Mouse (Mus musculus): Measurements from ENCODE around the gene Ppp2r1b.
A peak's percentile ranks its signal among the peaks of the same experiment; 100 is the strongest.

Gene Ppp2r1b

DNA sequence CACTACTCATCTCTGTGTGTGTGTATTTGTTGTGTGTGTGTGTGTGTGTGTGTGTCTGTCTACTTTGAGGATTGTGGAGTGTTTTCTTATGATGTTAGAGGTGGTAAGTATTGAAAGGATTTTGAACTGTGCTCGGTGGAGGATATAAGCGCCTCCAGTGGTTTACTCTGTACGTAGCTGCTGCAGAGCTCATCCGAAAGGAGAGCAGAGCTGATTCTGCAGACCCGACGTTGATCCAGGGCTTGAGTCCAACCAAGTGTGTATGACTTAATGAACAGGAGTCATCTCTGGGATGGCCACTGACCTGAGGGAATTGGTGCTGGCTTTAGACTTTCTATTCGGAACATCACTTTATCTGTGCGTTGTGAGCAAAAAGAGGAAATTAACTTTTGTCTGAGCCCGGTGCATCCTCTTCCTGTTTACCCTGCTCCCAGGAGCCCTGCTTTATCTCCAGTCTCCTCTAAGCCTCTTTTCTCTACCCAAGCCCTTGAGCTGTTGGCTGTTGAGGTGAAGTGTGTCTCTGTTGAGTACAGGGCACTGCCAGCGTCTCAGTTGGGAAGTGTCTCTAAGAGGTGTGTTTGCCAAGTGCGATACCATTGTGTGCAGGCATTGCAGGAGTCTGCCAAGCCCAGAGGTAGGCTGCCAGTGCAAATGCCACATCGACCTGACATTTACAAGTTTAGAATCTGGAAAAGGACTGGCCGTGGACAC lies 3.9 kb upstream of the Ppp2r1b start:
- DNase-seq = no peak

DNA sequence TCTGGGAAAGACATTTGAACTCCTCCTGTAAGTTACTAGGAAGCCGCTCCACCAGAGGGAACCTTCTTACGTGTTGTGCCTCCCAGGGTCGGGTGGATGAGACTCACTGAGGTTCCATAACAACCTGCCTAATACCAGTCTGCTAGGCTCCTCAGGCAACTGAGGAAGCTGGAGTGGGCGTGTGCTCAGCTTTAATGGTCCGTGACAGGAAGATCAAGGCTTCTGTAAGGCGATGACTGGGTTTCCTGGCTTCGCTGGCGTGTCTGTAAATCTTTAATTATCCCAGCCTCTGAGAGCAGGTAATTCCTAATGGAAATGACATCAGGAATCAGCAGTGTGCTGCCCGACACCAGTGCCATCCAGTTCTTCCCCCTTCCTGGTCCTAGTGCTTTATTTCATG lies 446 bp downstream of the Ppp2r1b start:
- DNase-seq = no peak

- no peak for DNase-seq
Observed at GRCm38 (mm10) chr9:50847133-50847532, 2.0 kb downstream of the Ppp2r1b start.

DNA sequence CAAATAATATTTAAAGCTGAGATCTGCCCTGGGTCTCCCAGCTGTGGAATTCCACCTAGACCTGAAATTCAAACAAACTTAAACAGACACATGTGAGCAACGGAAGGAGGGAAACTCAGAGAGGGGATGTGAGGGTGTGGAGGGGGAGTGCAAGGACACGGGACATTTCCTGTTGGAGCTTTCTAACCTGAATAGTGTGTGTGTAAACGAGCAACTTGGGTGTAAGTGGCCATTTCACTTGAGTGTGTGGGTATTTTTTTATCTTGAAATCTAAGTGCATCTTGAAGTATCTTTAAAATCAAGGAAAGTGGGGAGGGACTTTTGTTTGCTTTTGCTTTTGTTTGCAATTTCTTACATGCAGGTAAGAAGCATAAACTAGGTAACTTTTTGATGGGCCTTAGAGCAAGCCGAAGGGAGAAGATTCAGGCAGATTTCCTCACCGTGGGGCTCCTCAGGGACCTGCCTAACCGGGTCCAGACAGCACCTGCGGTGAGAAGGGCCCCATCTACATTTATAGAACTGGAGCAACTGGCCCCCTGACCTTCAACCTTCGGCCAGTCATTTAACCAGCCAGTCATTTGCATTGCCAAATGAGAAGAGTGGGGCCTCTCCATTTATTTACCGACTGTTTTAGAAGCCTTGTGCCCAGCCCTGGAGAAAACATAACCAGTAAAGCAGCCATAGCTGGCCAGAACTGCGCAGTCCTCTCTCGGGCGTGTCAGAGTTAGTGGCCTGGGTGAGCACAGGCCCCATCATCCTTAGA lies 2.7 kb downstream of the Ppp2r1b start:
- DNase-seq = no peak

DNA sequence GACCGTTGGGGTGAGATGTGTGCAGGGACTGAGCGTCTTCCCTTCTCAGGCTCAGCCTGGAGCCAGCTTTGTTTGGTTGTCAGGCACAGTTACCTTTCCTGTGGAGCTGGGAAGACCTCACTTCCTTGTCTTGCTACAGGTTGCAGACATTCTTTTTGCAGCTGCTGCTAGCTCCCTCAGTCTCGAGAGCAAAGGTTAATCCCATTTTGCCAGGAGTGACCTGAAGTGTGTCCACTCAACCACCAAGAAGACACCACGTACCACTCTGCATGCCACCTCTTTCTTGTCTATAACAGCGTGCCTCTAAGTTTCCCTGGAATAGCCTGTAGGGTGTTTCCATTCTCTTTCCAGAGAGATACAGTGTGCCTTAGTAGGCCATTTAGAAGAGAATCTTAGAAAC lies 3.7 kb downstream of the Ppp2r1b start:
- no peak for DNase-seq

DNA sequence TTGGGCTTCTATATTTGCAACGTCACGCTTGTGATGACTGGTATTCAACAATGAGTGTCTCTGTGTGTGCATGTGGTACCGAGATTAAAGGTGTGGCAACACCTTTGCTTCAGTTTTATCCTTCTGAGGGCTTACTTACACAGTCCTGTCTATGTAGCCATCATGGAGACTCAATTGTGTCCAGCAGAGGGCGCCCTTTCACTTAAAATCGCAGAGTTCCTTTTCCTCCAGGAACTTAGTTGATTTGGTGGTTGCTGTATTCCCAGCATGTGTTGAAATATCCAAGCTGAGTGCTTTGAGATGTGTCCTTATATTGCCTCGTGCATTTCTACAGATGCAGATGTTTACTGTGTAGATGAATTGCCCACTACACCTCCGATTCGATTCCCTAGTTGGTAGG lies 4.1 kb downstream of the Ppp2r1b start:
- peak; percentile 92 for DNase-seq

- no peak for DNase-seq
Observed at GRCm38 (mm10) chr9:50849755-50850154, 4.7 kb downstream of the Ppp2r1b start.

DNA sequence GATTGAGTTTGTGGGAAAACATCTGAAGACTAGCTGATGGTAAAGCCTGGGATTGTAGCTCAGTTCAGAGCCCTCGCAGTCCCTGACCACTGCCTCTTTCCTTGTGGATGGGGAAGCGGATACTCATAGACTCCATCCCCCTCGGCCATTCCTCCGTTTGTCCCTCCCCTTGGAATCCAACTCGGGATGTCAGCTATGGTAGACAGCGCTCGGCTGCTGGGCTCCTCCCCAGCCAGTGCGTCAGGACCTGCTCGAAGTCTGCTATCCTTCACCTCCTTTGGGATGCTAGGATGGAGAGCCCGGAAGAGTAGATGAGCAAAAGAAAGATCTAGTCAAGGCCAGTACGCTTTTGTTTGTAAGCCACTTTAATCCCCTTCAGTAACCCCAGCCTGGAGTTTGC lies 5.2 kb downstream of the Ppp2r1b start:
- DNase-seq = no peak

DNA sequence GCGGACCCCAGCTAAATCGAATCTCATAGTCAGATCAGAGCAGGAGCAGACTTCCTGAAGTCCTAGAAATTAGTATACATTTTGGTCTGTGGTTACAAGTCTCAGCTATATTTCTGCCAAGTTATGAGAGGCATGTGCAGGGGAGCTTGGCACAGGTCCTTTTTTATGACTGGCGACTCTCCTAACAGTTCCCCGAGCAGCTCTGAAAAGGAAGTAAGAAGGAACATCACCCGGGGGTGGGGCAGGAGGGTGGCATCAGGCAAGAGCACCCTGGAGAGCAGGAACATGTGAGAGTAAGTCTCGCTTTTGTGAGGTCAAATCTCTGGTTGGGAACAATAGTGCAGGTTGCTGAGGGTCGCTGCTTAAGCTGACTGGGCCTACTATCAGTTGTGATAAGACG lies 5.6 kb downstream of the Ppp2r1b start:
- DNase-seq = no peak

- peak; percentile 51 for DNase-seq
Observed at GRCm38 (mm10) chr9:50852634-50853349, 7.7 kb downstream of the Ppp2r1b start.

DNA sequence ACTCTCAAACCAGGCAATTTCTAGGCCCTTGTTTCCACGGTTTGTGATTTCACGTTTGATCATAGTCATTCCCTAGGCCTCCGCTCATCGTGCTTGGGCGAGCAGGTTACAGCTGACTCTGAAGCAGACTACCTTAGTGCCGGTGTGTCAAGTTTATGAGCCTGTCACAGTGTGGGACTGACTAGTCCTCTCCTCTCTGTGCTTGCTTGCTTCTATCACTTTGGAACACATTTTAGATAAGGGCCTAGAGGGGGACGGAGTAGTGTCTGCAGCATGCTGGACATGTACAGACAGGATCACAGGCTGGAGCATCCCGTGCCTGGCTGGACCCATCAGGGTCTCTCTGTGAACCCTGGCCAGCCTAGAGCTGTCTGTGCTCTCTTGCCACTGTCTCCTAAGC lies 9.3 kb downstream of the Ppp2r1b start:
- no peak for DNase-seq

DNA sequence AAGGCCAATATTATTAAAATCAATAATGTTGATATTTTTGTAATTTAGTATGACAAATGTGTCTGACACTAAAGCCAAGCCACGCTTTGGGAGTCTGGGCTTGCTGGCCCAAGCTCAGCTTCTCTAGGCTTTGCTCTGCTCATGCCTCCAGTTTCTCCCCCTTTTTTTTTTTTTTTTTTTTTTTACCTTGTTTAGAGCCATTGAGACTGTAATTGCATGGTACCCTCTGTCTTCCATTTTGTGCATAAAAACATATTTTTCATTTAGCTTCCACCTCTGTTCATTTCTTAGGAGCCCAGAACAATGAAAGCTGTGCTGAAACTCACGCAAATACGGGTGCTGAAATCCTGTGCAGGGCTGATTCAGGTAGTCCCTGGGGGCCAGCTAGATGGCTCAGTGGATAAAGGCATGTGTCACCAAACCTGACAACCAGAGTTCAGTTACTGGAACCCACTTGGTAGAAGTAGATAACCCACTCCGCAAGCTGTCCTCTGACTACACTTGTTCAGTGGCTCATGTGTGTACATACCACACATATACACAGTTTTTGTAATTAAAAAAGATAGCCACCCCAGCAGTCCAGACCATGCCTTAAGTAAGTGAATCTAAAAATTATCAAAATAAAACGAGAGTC lies 10.1 kb downstream of the Ppp2r1b start:
- DNase-seq = no peak

DNA sequence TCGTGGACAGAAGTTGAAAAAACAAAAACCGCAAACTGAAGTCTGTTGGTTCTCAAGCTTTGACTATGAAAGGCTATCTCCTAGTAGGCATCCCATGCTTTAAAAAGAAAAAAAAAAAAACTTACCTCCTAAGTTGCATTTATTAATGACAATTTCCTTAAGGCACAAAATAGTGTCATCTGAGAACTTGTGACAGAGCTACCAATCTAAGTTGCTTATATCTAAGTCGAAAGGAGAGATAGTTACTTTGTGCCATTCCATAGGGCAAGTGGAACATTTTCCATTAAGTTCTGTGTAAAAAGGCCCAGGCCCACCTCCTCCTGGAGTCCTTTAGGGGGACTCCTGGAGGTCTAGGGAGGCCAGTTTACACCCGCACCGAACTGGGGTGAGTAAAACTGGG lies 10.7 kb downstream of the Ppp2r1b start:
- no peak for DNase-seq

DNA sequence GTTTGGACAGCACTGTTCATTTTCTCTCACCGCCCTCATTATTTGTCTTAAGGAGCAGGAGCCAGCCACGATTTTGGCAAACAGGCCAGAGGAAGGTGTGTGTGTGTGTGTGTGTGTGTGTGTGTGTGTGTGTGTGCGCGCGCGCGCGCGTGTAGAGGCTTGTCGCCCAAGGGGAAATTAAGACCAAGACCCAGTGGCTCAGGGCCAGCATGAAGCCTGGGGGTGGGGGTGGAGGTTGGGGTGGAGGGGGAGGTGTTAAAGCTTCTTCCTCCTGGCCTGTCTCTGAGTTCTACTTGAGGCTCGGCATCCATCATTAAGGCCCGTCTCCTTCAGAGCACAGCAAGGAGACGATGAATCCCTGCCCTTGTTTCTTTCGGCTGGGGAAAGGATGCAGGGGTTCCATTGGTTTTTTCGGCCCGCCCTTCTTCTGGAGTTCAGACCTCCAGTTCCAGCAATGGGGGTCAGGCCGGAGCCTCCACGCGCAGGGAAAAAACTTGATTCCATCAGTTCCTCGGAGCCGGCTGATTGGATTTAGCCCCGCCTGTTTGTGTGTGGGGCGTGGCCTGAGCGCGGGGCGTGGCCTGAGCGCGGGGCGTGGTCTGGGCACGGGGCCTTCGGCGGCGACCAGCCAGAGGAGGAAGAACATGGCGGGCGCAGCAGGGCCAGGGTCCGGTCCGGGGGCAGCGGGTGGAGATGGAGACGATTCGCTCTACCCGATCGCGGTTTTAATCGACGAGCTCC lies 11.4 kb downstream of the Ppp2r1b start:
- DNase-seq = peak; percentile 93

DNA sequence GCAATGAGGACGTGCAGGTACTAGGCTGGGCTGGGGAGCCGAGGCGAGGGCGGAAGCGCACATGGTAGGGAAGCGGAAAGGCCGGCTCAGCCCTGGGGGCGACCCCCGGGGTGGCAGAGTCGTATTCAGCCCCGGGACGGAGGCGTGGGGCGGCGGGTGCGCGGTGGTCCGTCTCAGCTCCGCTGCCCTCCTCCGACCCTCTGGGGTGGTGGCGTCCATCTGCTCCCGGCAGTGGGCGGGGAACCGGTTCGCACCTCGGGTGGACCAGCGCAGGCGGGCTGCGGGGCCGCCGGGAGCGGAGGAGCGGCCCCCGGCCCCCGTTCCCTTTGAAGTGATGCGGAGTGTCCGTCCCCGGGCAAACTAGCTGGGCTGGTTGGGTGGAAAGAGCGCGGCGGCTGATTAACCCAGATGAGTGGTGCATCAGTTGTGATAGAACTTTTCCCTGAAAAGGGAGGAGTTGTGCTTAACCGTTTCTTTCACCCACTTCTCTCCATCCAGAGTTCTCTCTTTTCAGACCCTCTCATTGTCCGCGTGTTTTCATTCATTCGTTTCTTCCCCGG lies 12.1 kb downstream of the Ppp2r1b start:
- no peak for DNase-seq

DNA sequence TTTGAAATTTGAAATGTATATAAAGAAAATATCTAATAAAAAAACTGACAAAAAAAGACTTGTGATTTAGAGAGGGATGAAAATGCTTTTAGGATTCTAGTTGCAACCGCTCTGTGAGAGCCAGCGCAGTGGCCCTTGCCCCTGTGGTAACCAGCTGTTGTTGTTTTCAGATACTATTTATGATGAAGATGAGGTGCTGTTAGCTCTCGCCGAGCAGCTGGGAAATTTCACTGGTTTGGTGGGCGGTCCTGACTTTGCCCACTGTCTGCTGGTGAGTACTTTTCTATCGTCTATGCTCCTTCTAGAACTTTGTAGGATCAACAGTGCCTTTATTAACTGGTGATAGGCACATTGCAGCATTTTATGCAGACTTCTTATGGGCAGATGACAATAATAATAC lies 13.6 kb downstream of the Ppp2r1b start:
- DNase-seq = no peak

DNA sequence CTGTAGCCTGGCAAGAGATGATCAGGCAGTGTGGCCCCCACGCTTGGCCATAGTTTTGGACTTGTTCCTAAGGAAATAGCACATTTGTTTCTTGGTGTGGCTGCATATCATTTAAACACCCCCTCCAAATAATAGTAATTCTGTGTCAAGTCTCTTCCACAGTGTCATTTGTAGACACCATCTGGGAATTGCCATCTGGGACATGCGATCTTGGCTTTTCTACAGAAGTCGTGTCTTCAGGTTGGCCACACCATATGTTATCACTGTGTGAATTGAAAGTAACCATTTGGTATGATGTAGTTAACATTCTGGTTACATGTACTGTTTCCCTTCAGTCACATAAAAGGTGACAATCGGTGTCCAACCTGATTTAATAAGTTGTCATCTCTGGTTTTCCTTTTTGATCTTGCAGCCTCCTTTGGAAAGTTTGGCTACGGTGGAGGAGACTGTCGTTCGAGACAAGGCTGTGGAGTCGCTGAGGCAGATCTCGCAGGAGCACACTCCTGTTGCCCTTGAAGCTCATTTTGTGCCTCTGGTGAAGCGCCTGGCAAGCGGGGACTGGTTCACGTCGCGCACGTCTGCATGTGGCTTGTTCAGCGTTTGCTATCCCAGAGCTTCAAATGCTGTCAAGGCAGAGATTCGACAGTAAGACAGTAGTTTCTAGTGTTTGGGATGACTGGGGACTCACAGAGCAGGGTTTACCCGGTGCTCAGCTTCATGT lies 16.2 kb downstream of the Ppp2r1b start:
- DNase-seq = no peak

- DNase-seq = no peak
Observed at GRCm38 (mm10) chr9:50863824-50864223, 18.7 kb downstream of the Ppp2r1b start.

DNA sequence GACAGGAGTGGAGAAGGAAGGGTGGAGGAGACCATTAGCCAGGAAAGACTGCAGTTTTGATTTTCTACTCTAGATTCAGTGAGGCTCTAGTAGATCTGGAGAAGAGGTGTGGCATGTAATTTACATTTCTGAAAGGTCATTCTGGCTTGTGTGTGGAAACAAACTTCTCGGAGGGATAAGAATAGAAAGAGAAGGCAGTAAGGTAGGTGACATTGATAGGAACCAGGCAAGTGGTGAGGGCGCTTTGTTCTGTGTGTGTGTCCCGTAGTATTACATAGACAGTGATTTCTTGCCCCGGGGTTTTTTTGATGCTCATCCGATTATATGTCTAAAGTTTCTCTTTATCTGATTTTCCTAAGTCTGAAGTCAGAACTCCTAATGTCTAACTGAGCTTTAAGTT lies 19.8 kb downstream of the Ppp2r1b start:
- no peak for DNase-seq

DNA sequence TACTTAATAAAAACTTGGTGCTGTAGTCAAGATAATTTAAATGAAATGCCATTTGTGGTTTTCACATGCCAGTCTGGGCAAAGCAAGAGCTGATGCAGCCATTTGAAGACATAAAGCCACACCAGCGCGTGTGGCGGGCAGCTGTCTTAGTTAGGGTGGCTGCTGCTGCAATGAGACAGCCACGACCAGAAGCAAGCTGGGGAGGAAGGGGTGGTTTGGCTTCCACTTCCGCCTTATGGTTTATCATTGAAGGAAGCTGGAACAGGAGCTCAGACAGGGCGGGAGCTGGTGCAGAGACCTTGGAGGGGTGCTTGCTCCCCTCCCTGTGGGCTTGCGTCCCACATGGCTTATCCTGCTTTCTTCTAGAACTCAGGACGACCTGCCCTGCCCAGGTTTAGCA lies 20.7 kb downstream of the Ppp2r1b start:
- DNase-seq = no peak

GRCm38 (mm10) chr9:50867015-50867414 lies 21.9 kb downstream of the Ppp2r1b start:
- no peak for DNase-seq

GRCm38 (mm10) chr9:50868182-50868581 lies 23.1 kb downstream of the Ppp2r1b start:
- DNase-seq = no peak

Data from retina, postnatal 1 day (tissue).